Mouse (Mus musculus) thymus, adult 2 months (tissue): ENCODE measurements around the gene Serpina3j.

ENCODE experiments used
- CTCF ChIP-seq: fragments of 200-500 bp; IDR thresholded peaks from 2 replicates; pipeline ENCODE4 v1.5.1; 2012; ENCODE audit warnings: mild to moderate bottlenecking, control low read depth, low read length, moderate library complexity, borderline replicate concordance; ENCODE audit not compliant: control insufficient read depth, poor library complexity, insufficient read depth; ENCODE audit errors: extremely low read depth
- POLR2A ChIP-seq: fragments of 200-500 bp; IDR thresholded peaks from 2 replicates; pipeline ENCODE4 v1.6.1; 2012; ENCODE audit warnings: mild to moderate bottlenecking, low read length, control low read depth, moderate library complexity; ENCODE audit not compliant: control insufficient read depth, poor library complexity, insufficient read depth; ENCODE audit errors: extremely low read depth

- no peak for TF ChIP-seq CTCF
- TF ChIP-seq POLR2A = no peak
Measured at GRCm38 (mm10) chr12:104322454-104322853, 8.1 kb downstream of the Serpina3j start.
